Mouse (Mus musculus) ES-Bruce4 (cell line): Measurements from ENCODE around the gene Dtnb.
A peak's percentile ranks its signal among the peaks of the same experiment; 100 is the strongest.

Experiments used
- CTCF ChIP-seq: IDR thresholded peaks from one replicate; pipeline ENCODE4 v1.8.1; 2011; ENCODE audit warnings: low read depth, low read length
- EP300 ChIP-seq: IDR thresholded peaks from 2 replicates; pipeline ENCODE4 v1.6.1; 2011; ENCODE audit warnings: low read depth, low read length; ENCODE audit not compliant: insufficient read depth
- POLR2A ChIP-seq: IDR thresholded peaks from one replicate; pipeline ENCODE4 v1.8.1; 2011; ENCODE audit warnings: low read length; ENCODE audit not compliant: insufficient read depth

- peak; percentile 90 for TF ChIP-seq CTCF
- TF ChIP-seq EP300: 0 out of 2 replicates have a peak, but pooled peaks have one; percentile 24
- peak; percentile 21 for TF ChIP-seq POLR2A
Measured at GRCm38 (mm10) chr12:3791732-3792131, 219.6 kb downstream of the Dtnb start.
